Mouse (Mus musculus) megakaryocyte, embryonic 14.5 days (primary cell): ENCODE data around the gene Tnfaip8l1.

Experiments used
- FLI1 ChIP-seq: IDR thresholded peaks from 2 replicates; pipeline ENCODE4 v1.6.1; 2012; ENCODE audit warnings: low read length, inconsistent platforms, mixed read lengths
- GATA1 ChIP-seq: IDR thresholded peaks from 3 replicates; pipeline ENCODE4 v1.6.1; 2012; ENCODE audit warnings: mixed read lengths, low read length, inconsistent platforms, borderline replicate concordance

DNA sequence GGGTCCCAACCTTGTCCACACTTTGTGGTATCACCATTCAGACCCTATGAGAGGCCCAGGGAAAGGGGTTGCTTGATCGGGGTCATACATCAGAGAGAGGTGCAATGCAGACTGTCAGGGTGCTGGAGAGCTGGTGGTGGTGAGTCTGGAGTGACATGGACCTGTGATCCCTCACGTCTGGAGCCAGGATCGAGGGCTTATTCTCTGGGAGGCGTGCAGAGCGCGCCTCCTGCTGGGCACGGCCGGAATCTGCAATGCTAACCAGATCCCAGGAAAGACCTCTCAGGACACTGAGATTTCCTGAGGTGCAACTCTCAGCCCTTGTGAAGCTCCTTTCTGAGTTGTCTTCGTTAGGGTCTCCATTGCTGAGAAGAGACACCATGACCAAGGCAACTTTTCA is 2.5 kb upstream of the Tnfaip8l1 start:
- no peak for TF ChIP-seq GATA1
- TF ChIP-seq FLI1: no peak
